Mouse (Mus musculus): ENCODE measurements around the gene Slit1.

Gene Slit1

GRCm38 (mm10) chr19:41743396-41743795 lies at the start of gene Slit1:
Slit1 (minus strand) TSS chr19:41743665.
- peak; percentile 36 to 46 for DNase-seq

DNA sequence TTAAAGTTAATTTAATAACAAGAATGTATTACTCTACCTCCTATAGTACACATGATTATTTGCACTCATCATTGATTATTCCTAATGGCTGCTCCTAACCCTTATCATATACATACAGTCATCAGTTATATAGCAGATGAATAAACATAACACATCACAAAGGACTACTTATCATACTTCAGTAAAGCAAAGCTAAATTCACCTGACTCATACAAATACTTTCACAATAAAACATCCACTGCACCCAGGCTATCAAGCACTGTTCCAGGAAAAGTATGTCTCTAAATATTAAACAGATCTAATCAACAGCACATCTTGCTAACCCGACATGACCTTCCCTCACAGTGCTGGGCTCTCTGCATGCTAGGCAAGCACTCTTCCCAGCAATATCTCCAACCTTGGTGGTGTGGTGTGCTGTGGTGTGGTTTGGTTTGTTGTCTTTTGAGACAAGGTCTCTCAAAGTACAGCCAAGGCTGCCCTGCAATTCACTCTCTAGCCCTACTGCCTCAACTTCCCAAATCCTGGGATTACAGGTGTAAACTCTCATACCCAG lies 49.5 kb upstream of the Slit1 start:
- DNase-seq, result no peak

DNA sequence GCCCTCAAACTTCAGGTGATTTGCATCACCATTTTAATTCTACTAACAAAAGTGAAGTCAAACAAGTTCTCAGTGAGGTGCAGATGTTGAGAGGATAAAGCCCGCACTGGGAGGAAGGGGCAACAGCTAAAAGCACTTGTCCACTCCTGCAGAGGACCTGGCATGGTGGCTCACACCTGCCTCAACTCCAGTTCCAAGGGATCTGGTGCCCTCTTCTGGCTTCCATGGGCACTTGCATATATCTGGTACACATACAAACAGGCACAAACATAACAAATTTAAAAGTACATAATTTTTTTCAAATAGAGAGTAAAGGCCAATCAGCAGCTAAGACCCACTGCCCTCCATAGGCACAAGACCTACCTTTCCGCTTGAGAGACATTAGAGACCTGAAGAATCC lies 47.9 kb upstream of the Slit1 start:
- DNase-seq, result peak in 1 of 2 experiments; percentile 19

GRCm38 (mm10) chr19:41789110-41789961 lies 45.9 kb upstream of the Slit1 start:
- DNase-seq, result no peak

GRCm38 (mm10) chr19:41786896-41787295 lies 43.4 kb upstream of the Slit1 start:
- no peak for DNase-seq

- peak; percentile 37 to 49 for DNase-seq
Measured at GRCm38 (mm10) chr19:41777514-41777913, 34.0 kb upstream of the Slit1 start.

GRCm38 (mm10) chr19:41768711-41769110 lies 25.2 kb upstream of the Slit1 start:
- DNase-seq, result no peak

DNA sequence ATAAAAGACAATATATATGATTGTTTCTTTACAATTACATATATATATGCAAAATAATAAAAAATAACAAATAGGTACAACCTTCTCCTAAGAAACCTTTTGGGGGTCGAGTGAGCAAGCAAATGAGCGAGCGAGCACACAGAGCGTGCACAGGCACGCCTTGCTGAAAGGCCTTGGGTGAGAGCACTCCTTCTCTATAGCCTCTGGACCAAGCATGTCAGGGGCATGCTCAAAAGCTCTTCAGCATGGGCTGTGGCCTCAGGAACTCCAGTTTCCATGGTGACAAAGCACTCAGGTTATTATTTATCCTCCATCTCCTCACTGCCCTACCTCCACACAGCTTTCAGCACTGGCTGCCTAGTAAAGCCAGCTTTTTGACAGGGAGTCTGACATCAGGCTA lies 23.2 kb upstream of the Slit1 start:
- DNase-seq, result no peak

- DNase-seq, result peak; percentile 94 to 96
Measured at GRCm38 (mm10) chr19:41763870-41764660, 20.6 kb upstream of the Slit1 start.

- DNase-seq, result peak; percentile 55 to 56
Measured at GRCm38 (mm10) chr19:41761529-41761928, 18.1 kb upstream of the Slit1 start.

DNA sequence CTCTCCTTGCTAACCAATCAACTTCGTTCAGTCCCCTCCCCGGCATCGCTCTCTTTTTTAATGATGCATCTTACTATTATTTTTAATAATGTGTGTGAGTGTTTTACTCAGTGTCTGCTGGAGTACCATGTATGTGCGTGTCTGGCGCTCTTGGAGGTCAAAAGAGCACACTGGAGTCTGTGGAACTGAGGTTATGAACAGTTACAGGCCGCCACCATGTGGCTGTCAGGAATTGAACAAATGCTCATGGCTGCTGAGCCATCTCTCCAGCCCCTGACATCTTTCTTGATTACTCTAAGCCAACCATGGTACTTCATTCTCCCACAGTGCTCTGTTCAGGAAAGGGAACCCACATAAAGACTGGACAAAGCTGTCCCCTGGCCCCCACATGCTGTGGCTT lies 16.3 kb upstream of the Slit1 start:
- DNase-seq, result peak; percentile 54 to 59

- no peak for DNase-seq
Measured at GRCm38 (mm10) chr19:41759270-41759669, 15.8 kb upstream of the Slit1 start.

- no peak for DNase-seq
Measured at GRCm38 (mm10) chr19:41754760-41755159, 11.3 kb upstream of the Slit1 start.

GRCm38 (mm10) chr19:41751906-41752305 lies 8.4 kb upstream of the Slit1 start:
- no peak for DNase-seq

DNA sequence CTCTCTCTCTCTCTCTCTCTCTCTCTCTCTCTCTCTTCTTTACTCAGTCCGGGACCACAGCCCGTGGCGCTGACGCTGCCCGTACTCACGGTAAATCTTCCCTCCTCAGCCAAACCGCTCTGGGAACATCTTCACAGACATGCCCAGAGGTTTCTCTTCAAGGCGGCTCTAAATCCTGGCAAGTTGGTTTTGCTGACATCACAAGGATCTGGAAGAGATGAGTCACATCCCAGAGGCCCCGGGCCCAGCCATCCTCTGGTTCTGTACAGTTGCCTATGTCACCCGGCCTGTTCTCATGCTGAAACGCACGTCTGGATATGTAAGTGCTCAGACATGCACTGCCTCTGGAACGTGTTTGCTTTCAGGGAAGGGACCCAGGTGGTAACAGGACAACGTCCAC lies 4.0 kb upstream of the Slit1 start:
- DNase-seq, result no peak

- peak; percentile 88 to 94 for DNase-seq
Measured at GRCm38 (mm10) chr19:41745941-41746557, 2.6 kb upstream of the Slit1 start.

GRCm38 (mm10) chr19:41738896-41739295 lies 4.6 kb downstream of the Slit1 start:
- no peak for DNase-seq

DNA sequence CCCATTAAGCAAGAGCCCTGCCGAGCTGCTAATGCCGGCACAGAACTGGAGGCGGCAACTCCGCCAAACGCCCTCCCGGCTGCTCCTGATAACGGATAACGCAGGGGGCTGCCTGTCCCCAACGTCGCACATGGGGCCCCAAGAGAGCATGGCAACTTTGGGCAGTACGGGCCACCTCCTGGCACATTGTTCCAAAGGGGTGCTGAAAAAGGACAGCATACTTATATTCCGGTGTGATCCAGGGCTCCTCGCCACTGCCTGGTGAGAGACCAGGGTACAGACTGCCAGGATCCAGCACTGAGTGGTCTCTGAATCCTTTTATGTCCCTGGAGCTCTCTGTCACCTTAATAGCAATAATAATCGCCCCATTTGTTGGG lies 5.0 kb downstream of the Slit1 start:
- no peak for DNase-seq

- peak; percentile 90 to 96 for DNase-seq
Measured at GRCm38 (mm10) chr19:41737657-41738428, 5.6 kb downstream of the Slit1 start.

DNA sequence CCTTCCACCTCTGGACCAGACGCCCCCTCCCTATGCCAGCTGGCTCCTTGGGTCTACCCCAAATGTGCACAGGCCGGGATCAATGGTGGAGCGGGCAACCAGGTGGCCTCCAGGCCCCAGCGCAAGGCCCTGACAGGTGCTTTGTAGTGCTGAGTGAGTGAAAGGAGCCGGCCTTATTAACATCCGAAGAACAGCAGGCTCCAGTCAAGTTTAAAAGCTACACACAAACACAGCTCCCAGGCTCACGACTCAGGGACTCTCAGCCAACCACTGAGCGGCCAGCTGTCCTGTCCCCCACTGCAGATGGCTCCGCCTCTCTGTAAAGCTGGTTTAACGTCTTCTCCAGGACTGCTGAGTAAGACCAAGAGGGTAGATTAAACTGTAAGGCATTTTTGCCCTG lies 8.8 kb downstream of the Slit1 start:
- DNase-seq, result peak in 1 of 2 experiments; percentile 51

GRCm38 (mm10) chr19:41725491-41725890 lies 18.0 kb downstream of the Slit1 start:
- DNase-seq, result no peak

- DNase-seq, result no peak
Measured at GRCm38 (mm10) chr19:41724831-41725470, 18.5 kb downstream of the Slit1 start.
